Mouse (Mus musculus): ENCODE measurements around the gene Schip1.

The Schip1 gene

DNA sequence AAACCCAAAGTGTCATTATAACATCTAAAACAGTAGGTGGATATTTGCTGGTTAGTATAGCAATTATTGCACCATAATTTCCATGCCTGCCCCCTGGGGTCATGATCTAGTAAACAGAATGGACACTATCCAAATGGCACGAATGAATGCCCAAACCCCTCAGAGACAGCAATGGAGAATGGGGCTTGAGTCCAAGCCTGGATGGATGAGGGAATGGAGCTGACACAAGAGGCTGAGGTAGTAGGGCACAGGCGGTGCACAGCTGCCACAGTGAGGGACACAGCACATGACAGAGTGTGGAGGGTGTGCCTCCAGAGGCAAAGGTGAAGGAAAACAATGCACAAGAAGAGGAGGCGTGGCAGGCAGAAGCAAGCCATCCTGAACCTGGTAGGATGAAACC lies 207.3 kb downstream of the Schip1 start:
- no peak for DNase-seq

DNA sequence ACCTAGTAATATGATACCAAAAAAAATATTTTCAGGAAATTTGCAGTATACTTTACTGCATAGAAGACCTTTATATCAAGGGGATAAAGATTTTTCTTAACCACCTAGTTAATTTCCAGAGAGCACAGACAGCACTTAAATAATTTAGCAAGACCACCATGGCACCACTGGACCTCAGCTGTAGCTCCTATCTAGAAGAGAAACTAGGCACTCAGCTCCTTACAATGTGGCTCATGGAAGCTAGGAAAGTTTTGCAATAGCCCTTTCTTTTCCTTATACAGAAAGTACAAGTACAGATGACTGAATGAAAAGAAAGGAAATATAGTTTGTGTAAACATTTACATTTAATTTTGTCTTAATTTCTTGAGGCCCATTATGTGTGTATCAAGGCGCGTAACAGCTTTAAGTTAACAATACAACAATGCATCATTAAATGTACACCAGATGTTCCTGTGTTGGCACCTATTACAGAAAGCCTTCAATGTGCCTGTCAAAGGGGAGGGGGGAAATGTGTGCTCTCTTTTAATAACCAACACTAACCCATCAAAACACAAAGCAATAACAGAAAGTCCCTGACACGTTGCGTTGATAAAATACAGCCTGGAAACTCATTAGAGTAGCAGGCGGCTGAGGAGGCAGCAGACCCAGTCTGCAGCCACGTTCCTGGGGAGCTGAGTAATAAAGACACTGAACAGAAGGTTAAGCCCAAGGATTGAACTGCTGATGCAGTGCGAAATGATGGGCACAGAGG lies 218.4 kb downstream of the Schip1 start:
- no peak for DNase-seq

DNA sequence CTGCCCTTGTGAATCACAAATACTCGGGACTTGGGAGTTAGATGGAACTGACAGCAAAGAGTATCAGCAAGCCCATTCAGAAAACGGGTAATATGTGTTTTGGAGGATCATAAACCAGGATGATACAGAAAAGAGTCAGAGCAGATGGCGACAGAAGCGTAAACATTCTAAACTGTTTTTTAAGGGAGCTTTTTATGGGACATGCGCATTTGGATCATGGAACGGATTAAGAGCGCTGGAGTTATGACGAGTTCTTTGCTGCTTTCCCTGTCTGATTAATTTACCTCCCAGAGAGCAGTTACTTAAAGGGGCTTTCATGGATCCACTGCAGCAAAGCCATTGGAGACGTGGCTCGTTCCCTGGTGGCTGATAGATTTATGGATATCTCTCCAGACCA lies 219.0 kb downstream of the Schip1 start:
- no peak for DNase-seq

DNA sequence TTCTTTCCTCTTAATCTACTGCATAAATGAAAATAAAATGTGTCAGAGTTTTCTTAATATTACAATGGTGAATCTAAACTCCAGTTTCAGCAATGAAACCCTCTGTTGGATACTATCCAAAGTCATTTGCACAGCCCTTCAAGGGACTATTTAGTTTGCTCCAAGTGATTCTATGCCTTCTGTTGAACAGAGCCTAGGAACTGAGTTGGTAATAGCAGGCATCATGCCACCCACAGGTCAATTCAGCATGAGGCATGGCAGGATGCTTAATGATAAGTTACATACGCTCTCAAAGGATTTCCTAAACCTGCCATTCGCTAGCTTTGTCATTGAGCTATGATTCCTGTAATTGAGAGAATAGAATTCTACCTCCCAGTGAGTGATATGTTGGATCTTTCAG lies 219.9 kb downstream of the Schip1 start:
- DNase-seq, result no peak

DNA sequence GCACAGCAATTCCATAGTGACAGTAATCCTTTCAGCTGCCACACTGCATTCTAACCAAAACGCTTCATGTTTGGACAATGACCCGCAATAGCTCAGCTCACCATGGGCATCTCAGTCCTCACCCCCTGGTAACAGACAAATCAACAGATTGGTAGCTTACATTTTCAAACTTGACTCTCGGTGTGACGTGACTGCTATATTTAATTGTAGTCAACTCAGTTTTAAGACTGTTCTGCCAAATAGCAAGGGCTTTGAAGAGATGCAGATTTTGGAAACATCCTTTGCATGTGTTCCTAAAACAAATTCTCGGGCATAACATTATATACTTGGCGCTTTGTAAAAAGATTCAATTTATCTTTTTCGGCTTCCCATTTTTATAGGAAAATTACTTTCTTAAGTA lies 232.2 kb downstream of the Schip1 start:
- no peak for DNase-seq

DNA sequence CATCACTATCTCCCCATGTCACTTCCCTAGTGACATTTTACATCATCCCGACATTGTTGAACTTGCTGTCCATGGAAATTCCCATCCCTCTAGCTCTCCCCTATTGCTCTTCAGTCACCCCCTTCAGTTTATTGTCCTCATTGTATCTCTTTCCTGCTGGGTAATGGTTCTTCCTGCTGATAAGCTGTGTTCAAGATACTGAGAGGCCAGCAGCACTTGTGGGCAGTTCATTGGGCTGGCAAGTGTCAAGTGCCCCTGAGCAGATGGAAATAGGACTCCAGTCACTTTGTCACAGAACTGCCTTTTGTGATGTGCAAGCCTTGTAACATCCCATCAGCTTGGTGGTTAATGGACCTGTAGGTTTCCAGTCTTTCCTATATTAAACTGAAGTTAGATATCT lies 241.0 kb downstream of the Schip1 start:
- DNase-seq, result no peak

DNA sequence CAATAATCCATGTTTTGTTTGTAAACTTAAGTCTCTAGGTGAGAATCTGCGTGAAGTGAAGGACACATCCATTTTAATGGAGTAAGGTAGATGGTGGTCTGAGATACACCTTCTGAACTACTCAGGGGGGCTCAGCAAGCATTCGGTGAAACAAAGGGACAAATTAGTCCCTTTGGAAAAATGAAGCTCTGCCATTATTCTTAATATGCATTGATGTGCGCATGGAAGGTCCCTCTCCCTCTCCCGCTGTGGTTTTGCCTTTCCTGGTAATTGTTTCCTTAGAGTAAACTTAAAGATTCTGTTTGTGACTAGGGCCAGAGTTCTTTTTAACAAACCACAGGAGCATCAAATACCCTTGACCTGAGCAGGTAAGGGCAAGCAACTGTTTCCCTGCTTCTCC lies 242.1 kb downstream of the Schip1 start:
- DNase-seq, result no peak

DNA sequence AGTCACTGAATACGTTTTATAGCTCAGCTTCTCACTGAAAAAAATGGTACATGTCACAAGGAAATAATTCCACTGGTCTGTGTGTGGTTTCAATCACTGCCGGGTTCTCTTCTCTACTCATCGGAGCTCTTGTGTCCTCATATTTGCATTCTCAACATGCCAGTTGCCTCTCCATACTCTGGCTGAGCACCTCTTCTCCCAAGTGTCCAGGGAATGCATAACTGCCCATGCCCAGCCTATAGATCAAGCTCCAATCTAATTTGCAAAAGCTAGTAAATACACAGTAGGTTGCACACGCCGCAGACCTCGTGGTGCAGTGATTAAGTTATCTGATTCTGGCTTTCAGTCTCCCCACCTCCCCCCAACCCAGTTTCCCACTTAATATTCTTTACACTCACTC lies 261.0 kb downstream of the Schip1 start:
- no peak for DNase-seq

DNA sequence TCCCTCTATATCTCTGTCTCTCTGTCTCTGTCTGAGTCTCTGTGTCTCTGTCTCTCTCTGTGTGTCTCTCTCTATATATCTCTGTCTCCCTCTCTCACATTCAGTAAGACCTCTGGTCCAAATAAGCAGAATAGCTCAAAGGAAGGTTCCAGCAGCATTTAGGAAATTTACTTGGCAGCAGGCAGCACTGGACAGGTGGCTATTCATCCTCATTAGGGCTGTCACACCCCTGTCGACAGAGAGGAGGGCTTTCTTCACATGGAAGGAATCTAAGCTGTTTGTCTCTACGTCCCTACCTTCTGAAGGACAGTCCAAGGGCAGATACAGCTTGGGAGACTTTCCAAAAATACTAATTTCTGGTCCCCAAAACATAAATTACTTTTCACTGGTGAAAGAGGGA lies 267.9 kb downstream of the Schip1 start:
- no peak for DNase-seq

DNA sequence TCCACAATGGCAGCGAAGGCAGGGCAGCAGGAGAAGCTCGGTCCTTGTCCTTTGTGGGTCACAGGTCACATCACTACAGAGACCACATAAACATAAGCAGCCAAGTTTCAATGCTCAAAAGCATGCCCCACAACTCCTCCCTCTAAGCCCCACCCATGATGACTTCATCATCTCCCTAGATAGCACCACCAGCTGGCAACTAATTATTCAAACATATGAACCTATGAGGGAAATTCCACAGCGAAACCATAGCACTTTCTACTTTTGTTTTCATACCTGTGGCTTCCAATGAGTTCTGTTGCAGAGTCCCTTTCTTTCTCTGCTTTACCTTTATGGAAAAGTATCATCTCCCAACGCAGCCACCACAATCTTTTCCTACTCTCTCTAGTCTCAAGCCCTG lies 270.9 kb downstream of the Schip1 start:
- no peak for DNase-seq

DNA sequence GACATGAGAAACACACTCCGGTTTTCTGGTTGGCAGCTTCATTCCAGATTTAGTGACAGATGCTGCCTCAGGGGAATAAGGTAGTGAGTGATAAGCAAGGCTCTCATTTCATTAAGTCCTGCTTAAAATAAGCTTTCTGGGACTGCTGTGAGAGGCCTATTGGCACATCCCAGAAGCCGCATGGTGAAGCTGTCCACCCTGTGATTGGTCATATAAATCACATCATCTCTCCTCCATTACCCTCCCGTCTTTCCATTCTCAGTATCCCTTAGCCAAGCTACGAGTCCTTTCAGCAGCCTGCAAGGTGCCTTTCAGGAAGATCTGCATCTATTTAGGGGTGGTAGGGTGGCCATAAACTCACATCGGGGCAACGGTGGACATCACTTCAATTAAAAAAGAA lies 286.0 kb downstream of the Schip1 start:
- no peak for DNase-seq

DNA sequence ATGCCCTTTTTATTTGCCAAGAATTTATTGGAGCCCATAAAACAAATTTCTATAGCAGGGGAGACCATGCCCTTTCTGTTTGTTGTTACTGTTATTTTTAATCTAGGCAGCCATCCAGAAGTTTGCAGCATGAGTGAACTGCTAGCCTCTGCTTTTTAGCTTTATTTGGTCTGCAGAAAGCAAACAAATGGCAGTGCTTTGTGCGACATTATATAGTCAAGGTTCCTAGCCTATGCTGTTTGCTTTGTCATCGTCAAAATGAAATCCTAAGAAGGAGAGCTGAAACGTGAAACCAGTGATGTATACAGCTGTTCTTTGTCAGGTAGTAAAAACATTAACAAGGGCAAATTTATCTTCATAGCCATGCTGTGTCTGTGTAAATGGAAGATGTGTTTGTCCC lies 286.9 kb downstream of the Schip1 start:
- no peak for DNase-seq

DNA sequence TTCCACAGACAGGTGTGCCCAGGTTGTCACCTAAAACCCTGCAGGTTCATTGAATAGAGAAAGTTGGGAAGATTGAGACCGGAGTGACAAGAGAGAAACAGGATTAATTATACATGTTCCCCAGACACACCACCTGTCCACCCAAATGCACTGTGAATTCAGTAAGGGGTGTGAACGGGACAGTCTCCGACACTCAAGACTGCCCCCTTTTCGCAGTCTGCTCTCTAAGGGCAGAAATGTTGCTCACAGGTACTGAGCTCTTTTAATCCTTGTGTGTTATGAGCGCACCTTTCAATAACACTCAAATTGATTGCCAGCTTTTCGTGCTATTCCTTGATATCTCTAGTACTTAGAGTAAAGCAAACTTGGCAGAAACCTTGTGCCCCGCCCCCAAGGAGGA lies 288.4 kb downstream of the Schip1 start:
- DNase-seq, result no peak

DNA sequence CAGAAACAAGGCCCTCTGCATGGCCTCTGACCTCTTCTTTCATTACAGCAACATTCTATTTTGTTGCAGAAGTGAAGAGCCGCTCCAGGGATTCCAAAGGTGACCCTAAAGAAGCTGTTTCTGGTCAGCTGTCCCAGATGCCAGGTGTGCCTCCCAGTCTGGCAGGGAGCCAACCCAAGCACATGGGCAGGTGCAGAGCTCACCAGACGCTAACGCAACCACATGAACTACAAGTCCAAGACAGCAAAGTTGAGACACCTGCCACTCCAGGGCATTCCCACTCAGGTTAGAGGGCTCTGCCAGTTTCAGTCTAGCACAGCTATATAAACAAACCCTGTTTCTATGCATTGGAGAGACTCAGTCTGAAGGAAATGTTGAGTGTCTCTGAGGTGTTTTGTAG lies 288.9 kb downstream of the Schip1 start:
- DNase-seq, result no peak

DNA sequence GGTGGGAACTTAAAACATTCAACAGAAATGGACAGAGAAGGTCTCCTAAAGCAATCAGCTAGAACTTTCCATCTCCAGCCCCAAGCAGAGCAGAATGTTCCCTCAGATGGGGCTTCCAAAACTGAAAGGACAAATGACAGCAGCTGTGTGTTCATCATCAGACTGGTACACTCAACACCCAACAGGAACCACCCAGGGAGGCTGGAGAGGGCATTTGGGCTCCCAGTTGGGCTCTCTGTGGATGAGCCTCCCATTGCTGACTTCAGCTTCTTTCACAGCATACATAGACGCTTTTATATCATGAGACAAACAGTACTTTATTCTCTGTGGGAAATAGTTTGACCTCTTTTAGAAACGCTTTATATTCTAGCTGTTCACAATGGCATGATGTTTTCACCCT lies 291.9 kb downstream of the Schip1 start:
- DNase-seq, result no peak

DNA sequence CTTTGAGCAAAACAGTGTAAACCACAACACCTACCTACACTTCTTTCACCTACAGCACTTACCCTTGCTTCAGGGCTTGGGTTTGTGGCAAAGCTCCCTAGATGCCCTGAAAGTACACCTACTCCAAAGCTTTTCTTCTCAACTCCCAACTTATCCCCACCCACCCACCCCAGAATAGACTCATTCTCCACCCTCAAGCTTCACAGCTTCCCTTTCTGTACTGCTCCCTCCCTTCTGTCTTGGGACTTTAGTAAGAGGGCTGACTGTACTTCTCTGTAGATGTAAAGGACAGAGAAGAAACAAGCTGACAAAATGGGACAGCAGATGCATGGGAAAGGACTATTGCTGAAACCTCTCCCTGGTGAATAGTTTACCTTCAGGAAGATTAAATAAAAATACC lies 303.4 kb downstream of the Schip1 start:
- DNase-seq, result no peak

DNA sequence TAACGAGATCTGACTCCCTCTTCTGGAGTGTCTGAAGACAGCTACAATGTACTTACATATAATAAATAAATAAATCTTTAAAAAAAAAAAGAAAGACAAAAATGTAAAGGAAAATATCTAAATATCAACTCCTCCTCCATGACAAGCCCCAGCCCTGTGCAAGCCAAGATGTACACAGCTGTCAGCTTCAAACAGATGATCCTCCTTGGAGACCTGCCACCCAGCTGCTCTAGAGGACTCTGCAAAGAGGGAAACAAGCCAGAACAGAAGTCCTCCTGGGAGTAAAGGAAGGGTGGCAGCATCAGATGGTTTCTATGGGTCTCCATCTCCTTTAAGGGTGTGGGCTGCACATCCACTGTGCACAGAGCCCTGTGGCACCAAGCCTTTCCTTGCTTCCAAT lies 308.3 kb downstream of the Schip1 start:
- no peak for DNase-seq

DNA sequence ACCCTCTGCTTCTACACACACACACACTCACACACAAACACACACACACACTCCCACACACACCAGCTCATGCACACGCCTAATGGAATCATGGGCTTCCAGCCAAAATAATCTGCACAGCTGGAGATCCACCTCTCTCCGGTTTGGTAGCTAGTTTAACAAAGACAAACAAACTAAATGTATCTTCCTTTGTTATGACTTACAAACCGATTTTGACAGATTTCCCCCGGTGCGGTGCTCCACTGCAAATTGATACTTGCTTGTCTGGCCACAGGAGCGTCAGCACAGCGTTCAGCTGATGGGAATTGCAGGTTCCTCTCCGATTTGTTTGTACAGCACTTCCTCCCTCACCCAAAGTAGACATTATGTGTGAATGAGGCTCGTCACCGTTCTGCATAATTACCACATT lies 310.5 kb downstream of the Schip1 start:
- no peak for DNase-seq

DNA sequence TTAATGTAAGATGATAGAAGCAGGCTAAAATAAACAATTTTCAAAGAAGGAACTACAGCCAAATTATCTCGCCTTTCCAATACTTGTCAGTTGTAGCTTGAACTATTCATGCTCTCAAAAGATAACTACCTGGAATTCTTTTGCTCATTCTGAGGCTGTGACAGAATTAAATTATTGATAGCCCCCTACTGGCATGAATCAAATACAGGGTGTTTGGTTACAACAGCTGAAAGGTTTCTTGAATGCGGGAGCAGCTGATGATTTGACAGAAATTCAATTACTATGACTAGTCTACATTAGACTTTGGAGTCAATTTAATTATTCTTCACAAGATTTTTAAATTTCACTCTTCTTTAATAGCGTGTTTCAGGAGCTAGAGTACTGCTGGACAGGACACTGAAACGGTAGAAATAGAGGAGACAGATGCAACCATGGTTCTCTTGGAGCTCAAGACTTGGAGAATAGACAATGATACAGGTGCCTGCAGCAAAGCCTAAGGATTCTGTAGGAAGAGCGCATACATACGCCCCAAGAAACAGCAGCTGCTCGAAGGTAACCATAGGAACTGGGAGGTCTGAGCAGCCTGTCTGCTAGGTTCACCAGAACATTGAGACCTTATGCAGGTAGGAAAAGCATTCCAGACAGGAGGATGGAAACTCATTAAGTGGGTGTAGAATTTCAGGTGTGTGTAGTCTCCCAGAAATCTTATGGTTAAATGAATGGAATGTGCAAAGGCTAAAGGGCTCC lies 313.0 kb downstream of the Schip1 start:
- DNase-seq, result no peak

DNA sequence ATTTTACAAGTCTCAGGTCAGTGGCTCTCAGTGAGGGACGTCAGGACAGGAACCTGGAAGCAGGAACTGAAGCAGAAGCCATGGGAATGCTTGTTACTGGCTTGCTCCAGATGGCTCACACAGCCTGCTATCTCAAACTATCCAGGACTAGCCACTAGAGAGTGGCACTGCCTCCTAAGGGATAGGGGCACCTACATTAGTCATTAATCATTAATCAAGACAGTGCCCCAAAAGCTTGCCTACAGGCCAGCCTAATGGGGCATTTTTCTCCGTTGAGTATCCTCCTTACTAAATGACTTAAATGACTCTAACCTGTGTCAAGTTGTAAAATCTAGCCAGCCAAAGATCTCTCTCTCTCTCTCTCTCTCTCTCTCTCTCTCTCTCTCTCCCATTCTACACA lies 314.2 kb downstream of the Schip1 start:
- DNase-seq, result no peak

DNA sequence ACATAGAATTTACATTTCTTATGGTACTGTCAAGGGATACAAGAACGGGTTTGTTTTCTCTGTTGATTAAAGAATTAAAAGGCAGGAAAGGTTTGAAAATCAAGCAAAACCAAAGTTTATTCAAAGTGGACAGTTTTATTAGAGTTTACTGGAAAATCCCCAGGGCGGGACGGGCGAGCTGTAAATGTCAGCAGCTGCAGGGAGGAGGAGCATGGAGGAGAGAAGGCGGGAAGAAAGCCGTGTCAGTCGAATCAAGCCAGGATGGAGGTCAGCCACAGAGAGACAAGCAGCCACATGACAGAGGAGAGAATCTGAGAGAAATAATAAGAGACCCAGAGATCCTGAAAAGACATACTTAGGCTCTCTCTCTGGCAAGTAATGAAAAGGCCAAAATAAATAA lies 314.6 kb downstream of the Schip1 start:
- no peak for DNase-seq

DNA sequence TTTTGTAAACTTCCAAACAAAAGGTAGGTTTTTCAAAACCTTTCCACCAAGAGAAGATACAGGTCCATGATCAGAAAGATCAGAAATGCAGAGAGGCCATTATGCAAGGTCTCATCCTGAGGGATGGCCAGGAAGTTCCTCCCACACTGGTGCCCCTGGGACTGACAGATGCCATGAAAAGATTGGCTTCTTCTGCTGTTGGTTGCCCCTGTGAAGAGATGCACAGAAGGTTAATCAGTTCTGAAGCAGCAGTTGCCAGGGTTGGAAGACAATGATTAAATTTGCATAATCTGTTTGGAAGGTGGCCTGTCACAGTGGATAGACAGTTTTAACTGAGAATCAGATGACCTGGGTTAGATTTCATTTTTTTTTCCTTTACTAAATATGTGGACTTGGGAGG lies 319.1 kb downstream of the Schip1 start:
- DNase-seq, result no peak

DNA sequence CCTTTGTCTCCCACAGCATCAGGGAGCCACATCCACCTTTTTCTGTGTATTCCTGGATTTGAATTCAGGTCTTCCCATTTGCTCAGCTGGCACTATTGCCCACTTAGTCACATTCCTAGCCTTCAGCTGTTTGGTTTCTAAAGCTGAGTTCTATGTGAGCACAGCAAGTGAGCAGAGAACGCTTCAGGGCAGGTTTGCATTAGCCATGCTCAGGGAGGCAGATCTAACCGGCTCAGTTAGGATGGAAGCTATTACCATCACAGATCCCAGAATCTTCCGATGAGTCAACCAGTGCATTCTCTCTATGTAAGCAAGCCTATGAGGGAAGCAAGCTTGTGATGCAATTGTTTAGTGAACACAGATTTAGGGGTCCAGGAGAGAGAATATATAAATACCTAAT lies 320.9 kb downstream of the Schip1 start:
- DNase-seq, result no peak

DNA sequence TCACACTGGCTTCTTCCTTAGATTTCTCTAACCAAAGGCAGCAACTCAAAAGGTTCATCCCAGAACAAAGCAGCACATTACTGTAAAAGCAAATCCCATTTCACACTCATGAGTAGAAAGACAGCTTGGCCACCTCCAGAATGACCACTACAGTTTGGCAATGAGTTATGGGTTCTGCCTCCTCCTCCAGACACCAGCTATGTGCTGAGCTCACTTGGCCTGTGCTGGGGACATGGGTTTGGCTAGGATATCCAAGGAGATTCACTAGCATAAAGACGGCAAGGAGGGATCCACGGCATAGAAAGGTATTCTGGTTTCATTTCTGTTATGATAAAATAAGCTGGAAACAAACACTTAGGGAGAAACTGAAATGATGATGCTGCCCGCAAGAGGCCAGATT lies 323.4 kb downstream of the Schip1 start:
- no peak for DNase-seq

DNA sequence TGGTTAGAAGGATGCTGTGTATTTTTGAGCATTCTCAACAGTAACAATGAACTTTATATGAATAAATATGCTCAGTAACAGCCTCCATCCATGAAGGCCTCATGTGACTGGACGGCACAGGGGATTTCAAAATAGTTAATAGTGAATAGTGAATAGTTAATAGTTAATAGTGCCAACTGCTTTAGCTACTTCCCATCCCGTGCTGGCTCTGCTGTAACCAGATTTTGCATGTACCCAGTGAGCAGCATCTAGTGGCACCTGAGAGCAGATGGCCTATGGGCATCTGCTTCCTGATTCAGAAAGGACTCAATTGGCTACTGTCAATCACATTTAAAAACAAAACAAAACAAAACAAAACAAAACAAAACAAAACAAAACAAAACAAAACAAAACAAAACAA lies 329.0 kb downstream of the Schip1 start:
- no peak for DNase-seq

Data from thymus, adult 18-20 months (tissue).